Mouse (Mus musculus) heart, embryonic 10.5 days (tissue): Measurements from ENCODE around the gene Ppp4r3a. TPM values are rescaled to one million over a fixed set of nuclear protein-coding genes. Genes with fewer than 3 reads are reported as not detected.
A peak's percentile ranks its signal among the peaks of the same experiment; 100 is the strongest.

Source experiments
- DNase-seq: peaks from one replicate; pipeline ENCODE4 v3.0.0-alpha.2; 2017; ENCODE audit warnings: low spot score
- H3K27ac ChIP-seq: fragments of 300-500 bp; sonication (generic); 2 replicates; pipeline ENCODE4 v1.5.1; 2016; ENCODE audit warnings: mild to moderate bottlenecking
- H3K27me3 ChIP-seq: fragments of 300-500 bp; sonication (generic); 2 replicates; pipeline ENCODE4 v1.6.1; 2016; ENCODE audit warnings: mild to moderate bottlenecking; ENCODE audit not compliant: poor library complexity, insufficient read depth, severe bottlenecking
- H3K36me3 ChIP-seq: fragments of 300-500 bp; sonication (generic); 2 replicates; pipeline ENCODE4 v1.6.1; 2016; ENCODE audit warnings: mild to moderate bottlenecking, moderate library complexity
- H3K4me1 ChIP-seq: fragments of 300-500 bp; sonication (generic); 2 replicates; pipeline ENCODE4 v1.6.1; 2016; ENCODE audit warnings: mild to moderate bottlenecking
- H3K4me3 ChIP-seq: fragments of 300-500 bp; sonication (generic); 2 replicates; pipeline ENCODE4 v1.5.1; 2016; ENCODE audit warnings: mild to moderate bottlenecking, moderate library complexity
- H3K9me3 ChIP-seq: fragments of 300-500 bp; sonication (generic); 2 replicates; pipeline ENCODE4 v1.6.1; 2016; ENCODE audit warnings: mild to moderate bottlenecking, moderate library complexity
- WGBS: fragments of 180-500 bp; shearing (Covaris S2); methylation state at CpG from one replicate; pipeline ENCODE4 v1.1.7; 2016; 5-methylcytosine and 5-hydroxymethylcytosine counted together
- polyA plus RNA-seq: library from polyadenylated mRNA; unstranded; fragments of >200 nt; fragmentation: Nextera tagmentation; extraction: Ambion mirVana; gene quantifications from 2 replicates; pipeline ENCODE4 v1.2.1, GENCODE M21; 2016

The Ppp4r3a gene
- polyA plus RNA-seq, 1 experiment from 2014 or later = 51.7 TPM

GRCm38 (mm10) chr12:101026518-101026917, 57.0 kb downstream of the Ppp4r3a start:
- no peak overlapping the region for H3K27ac ChIP-seq
- DNase-seq = peak; percentile 66
- H3K36me3 ChIP-seq = no peaks in the 10 kb centered on the region
- 0 out of 2 replicates have a peak overlapping the region, but pooled peaks have one; percentile 79 for H3K4me3 ChIP-seq
- peaks cover 29% of the 10 kb centered on the region; the same call in 1 of the 2 replicates for H3K4me1 ChIP-seq
- WGBS = 67% methylated on average over 7 of the region's 7 CpGs
- no peaks in the 10 kb centered on the region for H3K9me3 ChIP-seq
- H3K27me3 ChIP-seq = peaks cover 75% of the 10 kb centered on the region

GRCm38 (mm10) chr12:101026025-101026424, 57.5 kb downstream of the Ppp4r3a start:
- H3K27me3 ChIP-seq = peaks cover 78% of the 10 kb centered on the region
- 70% methylated on average over 4 of the region's 4 CpGs for WGBS
- no peak overlapping the region for H3K4me3 ChIP-seq
- no peak overlapping the region for H3K27ac ChIP-seq
- H3K4me1 ChIP-seq = peaks cover 29% of the 10 kb centered on the region; the same call in 1 of the 2 replicates
- H3K36me3 ChIP-seq = no peaks in the 10 kb centered on the region
- no peaks in the 10 kb centered on the region for H3K9me3 ChIP-seq
- peak; percentile 36 for DNase-seq

- Histone ChIP-seq H3K27ac (no peak overlapping the region), H3K27me3 (peaks cover 84% of the 10 kb centered on the region), H3K4me3 (no peak overlapping the region), H3K9me3 (no peaks in the 10 kb centered on the region), H3K4me1 (peaks cover 29% of the 10 kb centered on the region; the same call in 1 of the 2 replicates), H3K36me3 (no peaks in the 10 kb centered on the region)
- 23% methylated on average over 7 of the region's 7 CpGs for WGBS
- peak; percentile 88 for DNase-seq
Observed at GRCm38 (mm10) chr12:101025379-101025778, 58.1 kb downstream of the Ppp4r3a start.

GRCm38 (mm10) chr12:101024824-101025223, 58.7 kb downstream of the Ppp4r3a start:
- Histone ChIP-seq H3K36me3 (peaks cover 4% of the 10 kb centered on the region; the same call in 1 of the 2 replicates), H3K27me3 (peaks cover 90% of the 10 kb centered on the region), H3K4me3 (no peak overlapping the region), H3K9me3 (no peaks in the 10 kb centered on the region), H3K4me1 (peaks cover 29% of the 10 kb centered on the region; the same call in 1 of the 2 replicates), H3K27ac (no peak overlapping the region)
- WGBS = 70% methylated on average over 8 of the region's 8 CpGs
- peak; percentile 61 for DNase-seq

- WGBS = 82% methylated on average over 11 of the region's 11 CpGs
- Histone ChIP-seq H3K27ac (no peak overlapping the region), H3K27me3 (peaks cover 87% of the 10 kb centered on the region), H3K4me1 (peaks cover 26% of the 10 kb centered on the region), H3K36me3 (peaks cover 6% of the 10 kb centered on the region; the same call in 1 of the 2 replicates), H3K4me3 (no peak overlapping the region), H3K9me3 (no peaks in the 10 kb centered on the region)
- peak; percentile 62 for DNase-seq
Observed at GRCm38 (mm10) chr12:101023143-101023542, 60.4 kb downstream of the Ppp4r3a start.

- peaks cover 25% of the 10 kb centered on the region for H3K4me1 ChIP-seq
- peak; percentile 62 for DNase-seq
- no peak overlapping the region for H3K27ac ChIP-seq
- H3K27me3 ChIP-seq = peaks cover 86% of the 10 kb centered on the region
- H3K36me3 ChIP-seq = peaks cover 6% of the 10 kb centered on the region; the same call in 1 of the 2 replicates
- H3K4me3 ChIP-seq = no peak overlapping the region
- H3K9me3 ChIP-seq = no peaks in the 10 kb centered on the region
- WGBS = 91% methylated on average over 8 of the region's 8 CpGs
Observed at GRCm38 (mm10) chr12:101022353-101022752, 61.1 kb downstream of the Ppp4r3a start.

- WGBS = 73% methylated on average over 9 of the region's 9 CpGs
- Histone ChIP-seq H3K36me3 (peaks cover 6% of the 10 kb centered on the region; the same call in 1 of the 2 replicates), H3K9me3 (no peaks in the 10 kb centered on the region), H3K27ac (no peak overlapping the region), H3K27me3 (peaks cover 86% of the 10 kb centered on the region), H3K4me3 (no peak overlapping the region), H3K4me1 (peaks cover 27% of the 10 kb centered on the region)
- DNase-seq = peak; percentile 63
Observed at GRCm38 (mm10) chr12:101021484-101022226, 61.8 kb downstream of the Ppp4r3a start.

- Histone ChIP-seq H3K27ac (no peak overlapping the region), H3K4me3 (no peak overlapping the region), H3K27me3 (peaks cover 86% of the 10 kb centered on the region), H3K36me3 (peaks cover 6% of the 10 kb centered on the region; the same call in 1 of the 2 replicates), H3K4me1 (peaks cover 35% of the 10 kb centered on the region), H3K9me3 (no peaks in the 10 kb centered on the region)
- DNase-seq = peak; percentile 60
- 83% methylated on average over 15 of the region's 15 CpGs for WGBS
Observed at GRCm38 (mm10) chr12:101020210-101021015, 63.1 kb downstream of the Ppp4r3a start.

GRCm38 (mm10) chr12:101019443-101019842, 64.1 kb downstream of the Ppp4r3a start:
- WGBS = 92% methylated on average over 7 of the region's 7 CpGs
- Histone ChIP-seq H3K36me3 (peaks cover 6% of the 10 kb centered on the region; the same call in 1 of the 2 replicates), H3K4me3 (no peak overlapping the region), H3K9me3 (no peaks in the 10 kb centered on the region), H3K4me1 (peaks cover 36% of the 10 kb centered on the region), H3K27ac (no peak overlapping the region), H3K27me3 (peaks cover 86% of the 10 kb centered on the region)
- no peak for DNase-seq

- peaks cover 6% of the 10 kb centered on the region; the same call in 1 of the 2 replicates for H3K36me3 ChIP-seq
- H3K9me3 ChIP-seq = no peaks in the 10 kb centered on the region
- no peak overlapping the region for H3K27ac ChIP-seq
- 76% methylated on average over 5 of the region's 5 CpGs for WGBS
- H3K27me3 ChIP-seq = peaks cover 86% of the 10 kb centered on the region
- DNase-seq = no peak
- H3K4me3 ChIP-seq = no peak overlapping the region
- H3K4me1 ChIP-seq = peaks cover 38% of the 10 kb centered on the region
Observed at GRCm38 (mm10) chr12:101019031-101019430, 64.5 kb downstream of the Ppp4r3a start.

- Histone ChIP-seq H3K27me3 (peaks cover 86% of the 10 kb centered on the region), H3K27ac (peak overlapping the region; percentile 65), H3K4me1 (peaks cover 38% of the 10 kb centered on the region), H3K4me3 (peak overlapping the region; percentile 20; the same call in 1 of the 2 replicates), H3K36me3 (peaks cover 6% of the 10 kb centered on the region; the same call in 1 of the 2 replicates), H3K9me3 (no peaks in the 10 kb centered on the region)
- 11% methylated on average over 6 of the region's 6 CpGs for WGBS
- no peak for DNase-seq
Observed at GRCm38 (mm10) chr12:101017971-101018371, 65.5 kb downstream of the Ppp4r3a start.

GRCm38 (mm10) chr12:101016412-101016928, 67.0 kb downstream of the Ppp4r3a start:
- Histone ChIP-seq H3K4me1 (peaks cover 51% of the 10 kb centered on the region), H3K27me3 (peaks cover 81% of the 10 kb centered on the region), H3K9me3 (no peaks in the 10 kb centered on the region), H3K4me3 (no peak overlapping the region), H3K36me3 (peaks cover 6% of the 10 kb centered on the region; the same call in 1 of the 2 replicates), H3K27ac (no peak overlapping the region)
- 45% methylated on average over 5 of the region's 5 CpGs for WGBS
- DNase-seq = no peak
